Mouse (Mus musculus): ENCODE results near the gene Nrip1. TPM values are rescaled to one million over a fixed set of nuclear protein-coding genes. Genes with fewer than 3 reads are reported as not detected.

Nrip1 gene
- total and polyA plus RNA-seq, 2 experiments from 2014 or later, result 26.5 to 30.0 TPM

GRCm38 (mm10) chr16:76299511-76299910, 74.1 kb downstream of the Nrip1 start:
- H3K9me3 ChIP-seq (ENCODE audit: low read length), result no peaks in the 10 kb centered on the region
- WGBS, result 52% methylated on average over 2 of the region's 2 CpGs
- H3K4me2 ChIP-seq (ENCODE audit: low read depth, low read length), result no peak overlapping the region
- no peaks in the 10 kb centered on the region for H3K27me3 ChIP-seq (ENCODE audit: insufficient read depth, low read length)
- no peaks in the 10 kb centered on the region; the same call in 1 of the 2 replicates for H3K36me3 ChIP-seq (ENCODE audit: insufficient read depth, low read length)
- DNase-seq (ENCODE audit: low spot score) (no peak), ATAC-seq (no peak)
- no peak for TF ChIP-seq CTCF (IDR thresholded peaks at IDR 0.05; ENCODE audit: low read depth)
- no peak overlapping the region for H3K4me3 ChIP-seq (ENCODE audit: low read length)
- no peak overlapping the region for H3K9ac ChIP-seq (replicated peaks; ENCODE audit: low read length)
- H3K4me1 ChIP-seq (ENCODE audit: insufficient read depth, low read length), result no peaks in the 10 kb centered on the region
- no peak overlapping the region for H3K27ac ChIP-seq

- no peak overlapping the region for H3K4me3 ChIP-seq (ENCODE audit: low read length)
- 51% methylated on average over 14 of the region's 14 CpGs for WGBS
- no peak for TF ChIP-seq CTCF (IDR thresholded peaks at IDR 0.05; ENCODE audit: low read depth)
- H3K27ac ChIP-seq, result no peak overlapping the region
- ATAC-seq, result peak; percentile 72; the same call in 1 of the 2 replicates
- no peaks in the 10 kb centered on the region for H3K9me3 ChIP-seq (ENCODE audit: low read length)
- no peaks in the 10 kb centered on the region for H3K4me1 ChIP-seq (ENCODE audit: insufficient read depth, low read length)
- H3K27me3 ChIP-seq (ENCODE audit: insufficient read depth, low read length), result no peaks in the 10 kb centered on the region
- no peak for DNase-seq (ENCODE audit: low spot score)
- no peak overlapping the region for H3K4me2 ChIP-seq (ENCODE audit: low read depth, low read length)
- H3K36me3 ChIP-seq (ENCODE audit: insufficient read depth, low read length), result peaks cover 26% of the 10 kb centered on the region; the same call in 1 of the 2 replicates
- H3K9ac ChIP-seq (replicated peaks; ENCODE audit: low read length), result no peak overlapping the region
Measured at GRCm38 (mm10) chr16:76295322-76295721, 78.3 kb downstream of the Nrip1 start.

GRCm38 (mm10) chr16:76294550-76294949, 79.1 kb downstream of the Nrip1 start:
- Histone ChIP-seq H3K4me2 (ENCODE audit: low read depth, low read length) (no peak overlapping the region), H3K9me3 (ENCODE audit: low read length) (no peaks in the 10 kb centered on the region), H3K9ac (replicated peaks; ENCODE audit: low read length) (no peak overlapping the region), H3K4me1 (ENCODE audit: insufficient read depth, low read length) (no peaks in the 10 kb centered on the region), H3K4me3 (ENCODE audit: low read length) (no peak overlapping the region), H3K36me3 (ENCODE audit: insufficient read depth, low read length) (peaks cover 26% of the 10 kb centered on the region; the same call in 1 of the 2 replicates), H3K27me3 (ENCODE audit: insufficient read depth, low read length) (no peaks in the 10 kb centered on the region), H3K27ac (no peak overlapping the region)
- DNase-seq (ENCODE audit: low spot score) (no peak), ATAC-seq (no peak)
- WGBS, result 87% methylated on average over 15 of the region's 15 CpGs
- no peak for TF ChIP-seq CTCF (IDR thresholded peaks at IDR 0.05; ENCODE audit: low read depth)

- Histone ChIP-seq H3K4me2 (ENCODE audit: low read depth, low read length) (no peak overlapping the region), H3K27me3 (ENCODE audit: insufficient read depth, low read length) (no peaks in the 10 kb centered on the region), H3K9me3 (ENCODE audit: low read length) (no peaks in the 10 kb centered on the region), H3K4me1 (ENCODE audit: insufficient read depth, low read length) (no peaks in the 10 kb centered on the region), H3K4me3 (ENCODE audit: low read length) (no peak overlapping the region), H3K36me3 (ENCODE audit: insufficient read depth, low read length) (peaks cover 26% of the 10 kb centered on the region; the same call in 1 of the 2 replicates), H3K27ac (no peak overlapping the region), H3K9ac (replicated peaks; ENCODE audit: low read length) (no peak overlapping the region)
- DNase-seq (ENCODE audit: low spot score) (no peak), ATAC-seq (no peak)
- WGBS, result 87% methylated on average over 20 of the region's 20 CpGs
- TF ChIP-seq CTCF (IDR thresholded peaks at IDR 0.05; ENCODE audit: low read depth), result no peak
Measured at GRCm38 (mm10) chr16:76293765-76294463, 79.7 kb downstream of the Nrip1 start.

- ATAC-seq (no peak), DNase-seq (ENCODE audit: low spot score) (no peak)
Measured at GRCm38 (mm10) chr16:76293176-76293575, 80.5 kb downstream of the Nrip1 start.

GRCm38 (mm10) chr16:76292656-76293055, 81.0 kb downstream of the Nrip1 start:
- Histone ChIP-seq H3K9me3 (ENCODE audit: low read length) (no peaks in the 10 kb centered on the region), H3K27ac (no peak overlapping the region), H3K36me3 (ENCODE audit: insufficient read depth, low read length) (peaks cover 26% of the 10 kb centered on the region; the same call in 1 of the 2 replicates), H3K4me1 (ENCODE audit: insufficient read depth, low read length) (no peaks in the 10 kb centered on the region), H3K4me3 (ENCODE audit: low read length) (no peak overlapping the region), H3K9ac (replicated peaks; ENCODE audit: low read length) (no peak overlapping the region), H3K27me3 (ENCODE audit: insufficient read depth, low read length) (no peaks in the 10 kb centered on the region), H3K4me2 (ENCODE audit: low read depth, low read length) (no peak overlapping the region)
- no peak for TF ChIP-seq CTCF (IDR thresholded peaks at IDR 0.05; ENCODE audit: low read depth)
- DNase-seq (ENCODE audit: low spot score) (no peak), ATAC-seq (no peak)
- WGBS, result 92% methylated on average over 15 of the region's 15 CpGs

More at GRCm38 (mm10) chr16:76293176-76293575, 80.5 kb downstream of the Nrip1 start:
- 96% methylated on average over 21 of the region's 21 CpGs for WGBS
- TF ChIP-seq CTCF (IDR thresholded peaks at IDR 0.05; ENCODE audit: low read depth), result no peak
- Histone ChIP-seq H3K4me2 (ENCODE audit: low read depth, low read length) (no peak overlapping the region), H3K4me3 (ENCODE audit: low read length) (no peak overlapping the region), H3K36me3 (ENCODE audit: insufficient read depth, low read length) (peaks cover 26% of the 10 kb centered on the region; the same call in 1 of the 2 replicates), H3K9me3 (ENCODE audit: low read length) (no peaks in the 10 kb centered on the region), H3K4me1 (ENCODE audit: insufficient read depth, low read length) (no peaks in the 10 kb centered on the region), H3K27me3 (ENCODE audit: insufficient read depth, low read length) (no peaks in the 10 kb centered on the region), H3K9ac (replicated peaks; ENCODE audit: low read length) (no peak overlapping the region), H3K27ac (no peak overlapping the region)

- Histone ChIP-seq H3K9ac (replicated peaks; ENCODE audit: low read length) (no peak overlapping the region), H3K27ac (no peak overlapping the region), H3K36me3 (ENCODE audit: insufficient read depth, low read length) (peaks cover 26% of the 10 kb centered on the region; the same call in 1 of the 2 replicates), H3K9me3 (ENCODE audit: low read length) (no peaks in the 10 kb centered on the region), H3K4me3 (ENCODE audit: low read length) (no peak overlapping the region), H3K4me2 (ENCODE audit: low read depth, low read length) (no peak overlapping the region), H3K4me1 (ENCODE audit: insufficient read depth, low read length) (no peaks in the 10 kb centered on the region), H3K27me3 (ENCODE audit: insufficient read depth, low read length) (no peaks in the 10 kb centered on the region)
- WGBS, result 87% methylated on average over 14 of the region's 14 CpGs
- DNase-seq (ENCODE audit: low spot score) (no peak), ATAC-seq (no peak)
- TF ChIP-seq CTCF (IDR thresholded peaks at IDR 0.05; ENCODE audit: low read depth), result no peak
Measured at GRCm38 (mm10) chr16:76291366-76291765, 82.3 kb downstream of the Nrip1 start.
